Mouse (Mus musculus): ENCODE results near the gene Vcl. TPM values are rescaled to one million over a fixed set of nuclear protein-coding genes. Genes with fewer than 3 reads are reported as not detected.

Vcl gene
- total RNA-seq, 4 experiments from 2014 or later: 27.6 to 36.3 (median 30.7) TPM

GRCm38 (mm10) chr14:21013800-21014334 is 84.7 kb downstream of the Vcl start:
- DNase-seq (ENCODE audit: low spot score in 2 of 2): no peak

GRCm38 (mm10) chr14:21017871-21018270 is 88.7 kb downstream of the Vcl start:
- DNase-seq (ENCODE audit: low spot score in 2 of 2): no peak

GRCm38 (mm10) chr14:21018977-21019376 is 89.8 kb downstream of the Vcl start:
- DNase-seq (ENCODE audit: low spot score in 2 of 2): peak in 1 of 2 experiments; percentile 33

GRCm38 (mm10) chr14:21020435-21020834 is 91.2 kb downstream of the Vcl start:
- DNase-seq (ENCODE audit: low spot score in 2 of 2): peak; percentile 65 to 70

GRCm38 (mm10) chr14:21027542-21027941 is 98.3 kb downstream of the Vcl start:
- DNase-seq (ENCODE audit: low spot score in 2 of 2): no peak

- DNase-seq (ENCODE audit: low spot score in 2 of 2): peak in 1 of 2 experiments; percentile 26
Observed at GRCm38 (mm10) chr14:21029025-21029659, 99.9 kb downstream of the Vcl start.

- DNase-seq (ENCODE audit: low spot score in 2 of 2): peak in 1 of 2 experiments; percentile 41
Observed at GRCm38 (mm10) chr14:21031783-21032511, 102.7 kb downstream of the Vcl start.

- no peak for DNase-seq (ENCODE audit: low spot score in 2 of 2)
Observed at GRCm38 (mm10) chr14:21034271-21034670, 105.1 kb downstream of the Vcl start.

- DNase-seq (ENCODE audit: low spot score in 2 of 2): no peak
Observed at GRCm38 (mm10) chr14:21034791-21035190, 105.6 kb downstream of the Vcl start.

- DNase-seq (ENCODE audit: low spot score in 2 of 2): no peak
Observed at GRCm38 (mm10) chr14:21039077-21039476, 109.9 kb downstream of the Vcl start.

- no peak for DNase-seq (ENCODE audit: low spot score in 2 of 2)
Observed at GRCm38 (mm10) chr14:21039623-21040022, 110.4 kb downstream of the Vcl start.

- DNase-seq (ENCODE audit: low spot score in 2 of 2): no peak
Observed at GRCm38 (mm10) chr14:21047840-21048239, 118.6 kb downstream of the Vcl start.

GRCm38 (mm10) chr14:21048879-21049278 is 119.7 kb downstream of the Vcl start:
- DNase-seq (ENCODE audit: low spot score in 2 of 2): no peak

GRCm38 (mm10) chr14:21050734-21051133 is 121.5 kb downstream of the Vcl start:
- DNase-seq (ENCODE audit: low spot score in 2 of 2): no peak

- DNase-seq (ENCODE audit: low spot score in 2 of 2): peak in 1 of 2 experiments; percentile 25
Observed at GRCm38 (mm10) chr14:21051380-21052111, 122.3 kb downstream of the Vcl start.

GRCm38 (mm10) chr14:21052112-21052780 is 123.0 kb downstream of the Vcl start, which contains the start of the genes Ap3m1 and Adk:
TSS of gene Ap3m1 (minus strand) at chr14:21052508.
TSS of gene Adk (plus strand) at chr14:21052574.
- DNase-seq (ENCODE audit: low spot score in 2 of 2): peak; percentile 89 to 93

- DNase-seq (ENCODE audit: low spot score in 2 of 2): peak in 1 of 2 experiments; percentile 71
Observed at GRCm38 (mm10) chr14:21052781-21053130, 123.6 kb downstream of the Vcl start.

GRCm38 (mm10) chr14:21053151-21053550 is 124.0 kb downstream of the Vcl start:
- DNase-seq (ENCODE audit: low spot score in 2 of 2): no peak

- no peak for DNase-seq (ENCODE audit: low spot score in 2 of 2)
Observed at GRCm38 (mm10) chr14:21053586-21053985, 124.4 kb downstream of the Vcl start.

- DNase-seq (ENCODE audit: low spot score in 2 of 2): no peak
Observed at GRCm38 (mm10) chr14:21058972-21059371, 129.8 kb downstream of the Vcl start.

Data from layer of hippocampus, adult 8-10 months (tissue).